Mouse (Mus musculus) stomach, embryonic 15.5 days (tissue): Measurements from ENCODE around the gene Prune1. TPM values are rescaled to one million over a fixed set of nuclear protein-coding genes. Genes with fewer than 3 reads are reported as not detected.
A peak's percentile ranks its signal among the peaks of the same experiment; 100 is the strongest.

Experiments used
- ATAC-seq: fragments of 200-750 bp; cut with Nextera tagmentation; 2 replicates; pipeline ENCODE4 v1.8.0; 2017; ENCODE audit warnings: low read depth, moderate number of reproducible peaks, moderate TSS enrichment; ENCODE audit not compliant: insufficient read depth, low FRiP score
- H3K27ac ChIP-seq: fragments of 300-500 bp; sonication (generic); 2 replicates; pipeline ENCODE4 v1.5.1; 2015; ENCODE audit warnings: mild to moderate bottlenecking, inconsistent platforms
- H3K27me3 ChIP-seq: fragments of 300-500 bp; sonication (generic); replicated peaks from 2 replicates; pipeline ENCODE4 v1.6.1; 2015; ENCODE audit warnings: inconsistent platforms
- H3K36me3 ChIP-seq: fragments of 300-500 bp; sonication (generic); 2 replicates; pipeline ENCODE4 v1.6.1; 2015; ENCODE audit warnings: inconsistent platforms
- H3K4me1 ChIP-seq: fragments of 300-500 bp; sonication (generic); 2 replicates; pipeline ENCODE4 v1.6.1; 2015; ENCODE audit warnings: inconsistent platforms
- H3K4me2 ChIP-seq: fragments of 300-500 bp; sonication (generic); 2 replicates; pipeline ENCODE4 v1.6.1; 2015; ENCODE audit warnings: mild to moderate bottlenecking, inconsistent platforms
- H3K4me3 ChIP-seq: fragments of 300-500 bp; sonication (generic); replicated peaks from 2 replicates; pipeline ENCODE4 v1.5.1; 2015; ENCODE audit warnings: inconsistent platforms
- H3K9ac ChIP-seq: fragments of 300-500 bp; sonication (generic); 2 replicates; pipeline ENCODE4 v1.6.1; 2015; ENCODE audit warnings: inconsistent platforms
- H3K9me3 ChIP-seq: fragments of 300-500 bp; sonication (generic); 2 replicates; pipeline ENCODE4 v1.6.1; 2016; ENCODE audit warnings: inconsistent platforms
- WGBS: fragments of 180-500 bp; shearing (Covaris S2); methylation state at CpG from one replicate; pipeline ENCODE4 v1.1.7; 2015; 5-methylcytosine and 5-hydroxymethylcytosine counted together
- polyA plus RNA-seq: library from polyadenylated mRNA; unstranded; fragments of >200 nt; fragmentation: Nextera tagmentation; extraction: Ambion mirVana; gene quantifications from 2 replicates; pipeline ENCODE4 v1.2.1, GENCODE M21; 2015

The Prune1 gene
- polyA plus RNA-seq, 1 experiment from 2014 or later, result 16.6 TPM

GRCm38 (mm10) chr3:95230495-95231297, 51.2 kb downstream of the Prune1 start:
- 39% methylated on average over 8 of the region's 8 CpGs for WGBS
- Histone ChIP-seq H3K4me1 (peaks cover 36% of the 10 kb centered on the region), H3K9me3 (no peaks in the 10 kb centered on the region), H3K27me3 (no peaks in the 10 kb centered on the region), H3K4me2 (peak overlapping the region; percentile 83), H3K36me3 (peaks cover 38% of the 10 kb centered on the region), H3K27ac (peak overlapping the region; percentile 98), H3K4me3 (peak overlapping the region; percentile 97), H3K9ac (peak overlapping the region; percentile 52; the same call in 1 of the 2 replicates)
- no peak for ATAC-seq

- H3K4me2 ChIP-seq, result peak overlapping the region; percentile 83
- 0 out of 2 replicates have a peak, but pooled peaks have one; percentile 13 for ATAC-seq
- peak overlapping the region; percentile 99 for H3K9ac ChIP-seq
- H3K36me3 ChIP-seq, result peaks cover 38% of the 10 kb centered on the region
- H3K9me3 ChIP-seq, result no peaks in the 10 kb centered on the region
- 2% methylated on average over 13 of the region's 13 CpGs for WGBS
- H3K27ac ChIP-seq, result peak overlapping the region; percentile 98
- H3K4me3 ChIP-seq, result peak overlapping the region; percentile 97
- H3K27me3 ChIP-seq, result no peaks in the 10 kb centered on the region
- peaks cover 36% of the 10 kb centered on the region for H3K4me1 ChIP-seq
Measured at GRCm38 (mm10) chr3:95229781-95230494, 51.9 kb downstream of the Prune1 start.

GRCm38 (mm10) chr3:95228894-95229780, 52.7 kb downstream of the Prune1 start:
- H3K36me3 ChIP-seq, result peaks cover 33% of the 10 kb centered on the region
- peak overlapping the region; percentile 99 for H3K9ac ChIP-seq
- peak overlapping the region; percentile 97 for H3K4me3 ChIP-seq
- ATAC-seq, result peak; percentile 41; the same call in 1 of the 2 replicates
- peak overlapping the region; percentile 98 for H3K27ac ChIP-seq
- H3K4me2 ChIP-seq, result peak overlapping the region; percentile 83
- under 1% methylated on average over 43 of the region's 43 CpGs for WGBS
- no peaks in the 10 kb centered on the region for H3K27me3 ChIP-seq
- H3K9me3 ChIP-seq, result no peaks in the 10 kb centered on the region
- peaks cover 36% of the 10 kb centered on the region for H3K4me1 ChIP-seq

DNA sequence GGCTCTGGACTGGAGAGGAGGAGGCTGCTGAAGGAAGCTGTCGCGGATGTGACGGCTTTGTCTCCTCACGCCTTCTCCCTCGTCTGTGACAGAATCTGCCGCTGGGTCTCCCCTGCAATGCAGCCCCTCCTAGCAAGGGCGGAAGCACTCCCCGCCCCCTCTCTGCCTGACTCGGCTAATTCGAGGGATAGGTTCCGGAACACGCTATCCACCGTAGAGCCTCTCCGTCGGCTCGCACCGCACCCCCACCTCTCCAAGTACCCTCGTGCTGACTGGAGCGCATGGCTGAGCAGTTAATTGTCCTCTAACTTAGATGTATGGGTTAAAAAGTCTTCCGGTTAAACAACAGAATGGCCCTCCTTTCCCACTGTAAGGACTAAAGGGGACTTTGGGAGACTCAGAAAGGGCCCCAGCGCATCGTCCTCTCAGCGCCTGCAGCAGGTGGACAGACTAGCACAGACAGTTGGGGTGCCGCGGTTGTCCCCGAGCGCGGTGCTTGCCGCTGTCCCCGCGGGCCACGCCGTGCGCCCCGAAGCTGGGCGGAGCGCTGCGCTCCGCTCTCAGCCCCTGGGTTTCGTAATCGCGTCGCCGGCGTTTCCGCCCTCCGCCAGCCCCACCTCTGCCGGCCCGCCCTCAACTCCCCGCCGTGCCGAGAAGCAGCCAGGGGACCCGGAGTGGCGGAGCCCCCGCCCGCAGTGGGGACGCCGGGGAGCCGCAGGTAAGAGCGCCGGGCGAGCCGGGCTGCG, 53.6 kb downstream of the Prune1 start, which contains the start of gene Cdc42se1:
Cdc42se1 (plus strand) TSS at position 585 of the 746 bp plus-strand sequence.
- H3K9me3 ChIP-seq, result no peaks in the 10 kb centered on the region
- H3K4me3 ChIP-seq, result peak within 1 kb of the TSS; percentile 97
- H3K4me2 ChIP-seq, result peak within 1 kb of the TSS; percentile 83
- no peaks in the 10 kb centered on the region for H3K27me3 ChIP-seq
- H3K9ac ChIP-seq, result peak within 1 kb of the TSS; percentile 99
- ATAC-seq, result peak; percentile 84
- H3K36me3 ChIP-seq, result peaks cover 29% of the 10 kb centered on the region
- under 1% methylated on average over 64 of the region's 64 CpGs for WGBS
- peak within 1 kb of the TSS; percentile 98 for H3K27ac ChIP-seq
- H3K4me1 ChIP-seq, result peaks cover 36% of the 10 kb centered on the region

GRCm38 (mm10) chr3:95227214-95227613, 54.7 kb downstream of the Prune1 start:
- peaks cover 33% of the 10 kb centered on the region for H3K4me1 ChIP-seq
- H3K27me3 ChIP-seq, result no peaks in the 10 kb centered on the region
- WGBS, result 17% methylated on average over 1 of the region's 1 CpGs
- no peak overlapping the region for H3K27ac ChIP-seq
- peak overlapping the region; percentile 22; the same call in 1 of the 2 replicates for H3K9ac ChIP-seq
- no peak for ATAC-seq
- peaks cover 19% of the 10 kb centered on the region for H3K36me3 ChIP-seq
- H3K4me3 ChIP-seq, result peak overlapping the region; percentile 97
- H3K9me3 ChIP-seq, result no peaks in the 10 kb centered on the region
- H3K4me2 ChIP-seq, result peak overlapping the region; percentile 83

GRCm38 (mm10) chr3:95224295-95224694, 57.6 kb downstream of the Prune1 start:
- no peak overlapping the region for H3K4me3 ChIP-seq
- WGBS, result 41% methylated on average over 6 of the region's 6 CpGs
- H3K36me3 ChIP-seq, result peaks cover 13% of the 10 kb centered on the region
- H3K4me1 ChIP-seq, result peaks cover 11% of the 10 kb centered on the region; the same call in 1 of the 2 replicates
- H3K4me2 ChIP-seq, result no peak overlapping the region
- no peaks in the 10 kb centered on the region for H3K9me3 ChIP-seq
- no peaks in the 10 kb centered on the region for H3K27me3 ChIP-seq
- no peak overlapping the region for H3K9ac ChIP-seq
- ATAC-seq, result no peak
- no peak overlapping the region for H3K27ac ChIP-seq

DNA sequence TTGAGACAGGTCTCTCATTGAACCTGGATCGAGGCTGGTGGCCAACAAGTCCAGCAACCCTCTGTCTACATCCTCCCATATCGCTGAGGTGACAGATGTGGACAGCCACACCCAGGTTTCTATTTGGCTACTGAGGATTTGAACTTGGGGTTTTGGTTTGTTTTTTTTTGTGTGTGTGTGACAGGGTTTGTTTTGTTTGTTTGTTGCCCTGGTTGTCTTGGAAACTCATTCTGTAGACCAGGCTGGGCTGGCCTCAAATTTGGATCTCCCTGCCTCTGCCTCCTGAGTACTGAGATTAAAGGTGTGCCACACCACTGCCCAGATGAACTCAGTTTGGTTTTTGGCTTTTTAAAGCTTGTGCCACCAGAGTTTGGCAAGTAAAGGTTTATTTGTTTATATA, 58.8 kb downstream of the Prune1 start:
- H3K9ac ChIP-seq, result no peak overlapping the region
- peaks cover 13% of the 10 kb centered on the region for H3K36me3 ChIP-seq
- H3K27me3 ChIP-seq, result no peaks in the 10 kb centered on the region
- no peaks in the 10 kb centered on the region for H3K9me3 ChIP-seq
- no peak for ATAC-seq
- H3K4me3 ChIP-seq, result no peak overlapping the region
- no peak overlapping the region for H3K4me2 ChIP-seq
- no peak overlapping the region for H3K27ac ChIP-seq
- peaks cover 11% of the 10 kb centered on the region; the same call in 1 of the 2 replicates for H3K4me1 ChIP-seq
- WGBS, result 93% methylated on average over 2 of the region's 2 CpGs

DNA sequence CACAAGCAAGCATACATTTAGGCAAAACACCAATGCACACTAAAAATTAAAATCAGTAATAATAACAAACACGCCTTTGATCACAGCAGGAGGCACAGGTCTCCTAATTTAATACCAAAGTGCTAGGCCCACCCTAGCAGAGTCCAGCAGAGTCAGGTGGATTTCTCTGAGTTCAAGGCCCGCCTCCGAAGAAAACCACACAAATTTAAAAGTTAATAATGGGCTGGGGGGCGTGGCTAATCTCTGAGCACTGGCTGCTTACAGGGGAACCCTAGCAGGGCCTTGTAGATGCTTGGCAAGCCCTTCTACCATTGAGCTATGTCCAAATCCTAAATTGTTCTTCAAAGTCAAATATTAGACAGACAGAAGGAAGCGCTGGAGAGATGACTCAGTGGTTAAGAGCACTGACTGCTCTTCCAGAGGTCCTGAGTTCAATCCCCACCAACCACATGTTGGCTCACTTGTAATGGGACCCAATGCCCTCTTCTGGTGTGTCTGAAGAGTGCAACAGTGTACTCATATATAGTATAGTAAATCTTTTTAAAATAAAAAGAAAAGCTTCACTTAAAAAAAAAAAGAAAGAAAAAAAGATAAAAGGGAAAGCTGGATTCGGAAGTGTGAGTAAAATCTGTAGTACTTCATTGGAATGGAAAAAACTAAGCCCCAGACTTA, 63.3 kb downstream of the Prune1 start:
- H3K27ac ChIP-seq, result peak overlapping the region; percentile 100
- peak overlapping the region; percentile 82 for H3K4me3 ChIP-seq
- H3K27me3 ChIP-seq, result no peaks in the 10 kb centered on the region
- H3K9ac ChIP-seq, result no peak overlapping the region; the same call in 1 of the 2 replicates
- H3K4me1 ChIP-seq, result 0 out of 2 replicates have a peak, but pooled peaks cover 7% of the 10 kb centered on the region
- ATAC-seq, result no peak
- no peaks in the 10 kb centered on the region for H3K9me3 ChIP-seq
- H3K36me3 ChIP-seq, result peaks cover 14% of the 10 kb centered on the region; the same call in 1 of the 2 replicates
- WGBS, result 72% methylated on average over 6 of the region's 6 CpGs
- H3K4me2 ChIP-seq, result peak overlapping the region; percentile 75

- peaks cover 13% of the 10 kb centered on the region; the same call in 1 of the 2 replicates for H3K36me3 ChIP-seq
- H3K4me1 ChIP-seq, result 0 out of 2 replicates have a peak, but pooled peaks cover 7% of the 10 kb centered on the region
- ATAC-seq, result peak; percentile 89
Measured at GRCm38 (mm10) chr3:95217255-95218134, 64.4 kb downstream of the Prune1 start, which contains the start of gene Gabpb2. Gene Gabpb2 (minus strand): TSS chr3:95217916.

More at GRCm38 (mm10) chr3:95217255-95218134, 64.4 kb downstream of the Prune1 start, which contains the start of gene Gabpb2:
- H3K27me3 ChIP-seq, result no peaks in the 10 kb centered on the region
- H3K4me2 ChIP-seq, result peak within 1 kb of the TSS; percentile 75
- peak within 1 kb of the TSS; percentile 82 for H3K4me3 ChIP-seq
- peak within 1 kb of the TSS; percentile 100 for H3K27ac ChIP-seq
- WGBS, result under 1% methylated on average over 56 of the region's 56 CpGs
- H3K9me3 ChIP-seq, result no peaks in the 10 kb centered on the region
- H3K9ac ChIP-seq, result peak within 1 kb of the TSS; percentile 85
